Mouse (Mus musculus) neural tube, embryonic 12.5 days (tissue): ENCODE data around the gene Ost4. TPM values are rescaled to one million over a fixed set of nuclear protein-coding genes. Genes with fewer than 3 reads are reported as not detected.

Experiments used
- ATAC-seq: fragments of 200-750 bp; cut with Nextera tagmentation; 2 replicates; pipeline ENCODE4 v1.8.0; 2017; ENCODE audit warnings: low read depth, mild to moderate bottlenecking, moderate TSS enrichment, moderate library complexity; ENCODE audit not compliant: low FRiP score
- H3K27ac ChIP-seq: fragments of 300-500 bp; sonication (generic); 2 replicates; pipeline ENCODE4 v1.5.1; 2016
- H3K27me3 ChIP-seq: fragments of 300-500 bp; sonication (generic); replicated peaks from 2 replicates; pipeline ENCODE4 v1.6.1; 2016; ENCODE audit warnings: mild to moderate bottlenecking
- H3K36me3 ChIP-seq: fragments of 300-500 bp; sonication (generic); 2 replicates; pipeline ENCODE4 v1.6.1; 2016; ENCODE audit warnings: mild to moderate bottlenecking
- H3K4me1 ChIP-seq: fragments of 300-500 bp; sonication (generic); 2 replicates; pipeline ENCODE4 v1.6.1; 2016
- H3K4me2 ChIP-seq: fragments of 300-500 bp; sonication (generic); replicated peaks from 2 replicates; pipeline ENCODE4 v1.6.1; 2016; ENCODE audit warnings: mild to moderate bottlenecking
- H3K4me3 ChIP-seq: fragments of 300-500 bp; sonication (generic); 2 replicates; pipeline ENCODE4 v1.5.1; 2016
- H3K9ac ChIP-seq: fragments of 300-500 bp; sonication (generic); 2 replicates; pipeline ENCODE4 v1.6.1; 2016; ENCODE audit warnings: mild to moderate bottlenecking
- H3K9me3 ChIP-seq: fragments of 300-500 bp; sonication (generic); 2 replicates; pipeline ENCODE4 v1.6.1; 2016; ENCODE audit warnings: mild to moderate bottlenecking
- WGBS: fragments of 180-500 bp; shearing (Covaris S2); methylation state at CpG from one replicate; pipeline ENCODE4 v1.1.7; 2016; 5-methylcytosine and 5-hydroxymethylcytosine counted together
- polyA plus RNA-seq: library from polyadenylated mRNA; unstranded; fragments of >200 nt; fragmentation: Nextera tagmentation; extraction: Ambion mirVana; gene quantifications from 2 replicates; pipeline ENCODE4 v1.2.1, GENCODE M21; 2016

Ost4 gene
- polyA plus RNA-seq, 1 experiment from 2014 or later, result 294 TPM

GRCm38 (mm10) chr5:30866871-30867270 lies 40.7 kb downstream of the Ost4 start:
- Histone ChIP-seq H3K9ac (no peak overlapping the region), H3K36me3 (peaks cover 48% of the 10 kb centered on the region), H3K4me1 (peaks cover 9% of the 10 kb centered on the region), H3K9me3 (no peaks in the 10 kb centered on the region), H3K4me2 (no peak overlapping the region), H3K27ac (no peak overlapping the region), H3K4me3 (no peak overlapping the region), H3K27me3 (no peaks in the 10 kb centered on the region)
- 96% methylated on average over 3 of the region's 3 CpGs for WGBS
- no peak for ATAC-seq

DNA sequence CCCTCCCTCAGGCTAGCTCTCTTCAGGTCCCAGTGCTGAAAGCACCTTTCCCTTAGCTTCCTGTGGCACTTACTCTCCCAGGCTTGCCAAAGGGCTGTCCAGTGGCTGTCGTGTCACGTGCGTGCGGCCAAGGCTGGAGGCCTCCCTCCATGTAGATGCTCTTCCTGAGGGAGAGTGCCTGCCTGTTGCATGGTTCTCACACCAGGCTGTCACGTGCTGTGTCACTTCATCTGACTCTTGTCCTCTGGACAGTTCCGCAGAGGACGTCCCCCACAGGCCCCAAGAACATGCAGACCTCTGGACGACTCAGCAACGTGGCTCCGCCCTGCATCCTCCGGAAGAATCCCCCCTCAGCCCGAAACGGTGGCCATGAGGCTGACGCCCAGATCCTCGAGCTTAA lies 43.3 kb downstream of the Ost4 start:
- no peak overlapping the region for H3K9ac ChIP-seq
- H3K4me1 ChIP-seq, result no peaks in the 10 kb centered on the region
- no peak overlapping the region for H3K4me3 ChIP-seq
- H3K9me3 ChIP-seq, result no peaks in the 10 kb centered on the region
- ATAC-seq, result no peak
- H3K27ac ChIP-seq, result no peak overlapping the region
- no peaks in the 10 kb centered on the region for H3K27me3 ChIP-seq
- peaks cover 35% of the 10 kb centered on the region for H3K36me3 ChIP-seq
- no peak overlapping the region for H3K4me2 ChIP-seq
- WGBS, result 49% methylated on average over 15 of the region's 15 CpGs

GRCm38 (mm10) chr5:30863852-30864251 lies 43.7 kb downstream of the Ost4 start:
- Histone ChIP-seq H3K4me2 (no peak overlapping the region), H3K27ac (no peak overlapping the region), H3K27me3 (no peaks in the 10 kb centered on the region), H3K4me3 (no peak overlapping the region), H3K4me1 (no peaks in the 10 kb centered on the region), H3K9me3 (no peaks in the 10 kb centered on the region), H3K36me3 (peaks cover 35% of the 10 kb centered on the region), H3K9ac (no peak overlapping the region)
- ATAC-seq, result no peak
- WGBS, result 38% methylated on average over 4 of the region's 4 CpGs

- no peak overlapping the region for H3K4me3 ChIP-seq
- H3K9ac ChIP-seq, result no peak overlapping the region
- H3K9me3 ChIP-seq, result no peaks in the 10 kb centered on the region
- H3K27ac ChIP-seq, result no peak overlapping the region
- H3K4me2 ChIP-seq, result no peak overlapping the region
- H3K36me3 ChIP-seq, result no peaks in the 10 kb centered on the region
- H3K4me1 ChIP-seq, result no peaks in the 10 kb centered on the region
- no peak for ATAC-seq
- no peaks in the 10 kb centered on the region for H3K27me3 ChIP-seq
- WGBS, result 82% methylated on average over 2 of the region's 2 CpGs
These were observed 51.5 kb downstream of the Ost4 start for GRCm38 (mm10) chr5:30856124-30856523.

Other genes starting within 250 kb of the Ost4 start
- gene Cenpa, start 241.0 kb downstream of the Ost4 start, polyA plus RNA-seq, result 210 and 233 TPM in 2 replicates
- gene Dpysl5, start 196.2 kb downstream of the Ost4 start, polyA plus RNA-seq, result 138 and 150 TPM in 2 replicates
- 79.8 and 80.1 TPM in 2 replicates for gene Mapre3, start 93.1 kb downstream of the Ost4 start, polyA plus RNA-seq
- 60.2 and 61.4 TPM in 2 replicates for gene Tmem214, start 39.8 kb downstream of the Ost4 start, polyA plus RNA-seq
- gene Agbl5, start 19.1 kb downstream of the Ost4 start, polyA plus RNA-seq, result 27.5 and 29.0 TPM in 2 replicates
- gene Emilin1, start 5.6 kb upstream of the Ost4 start, polyA plus RNA-seq, result 63.7 and 75.3 TPM in 2 replicates
- 6.7 and 8.6 TPM in 2 replicates for gene Khk, start 13.6 kb upstream of the Ost4 start, polyA plus RNA-seq
- 15.9 and 17.7 TPM in 2 replicates for gene Cgref1, start 37.8 kb upstream of the Ost4 start, polyA plus RNA-seq
- gene Preb, start 52.6 kb upstream of the Ost4 start, polyA plus RNA-seq, result 128 and 130 TPM in 2 replicates
- gene Tcf23, start 60.9 kb upstream of the Ost4 start, polyA plus RNA-seq, result not detected in 2 replicates
- 119 and 125 TPM in 2 replicates for gene Atraid, start 140.5 kb upstream of the Ost4 start, polyA plus RNA-seq
- gene Slc5a6, start 141.1 kb upstream of the Ost4 start, polyA plus RNA-seq, result 11.0 and 12.2 TPM in 2 replicates
- gene Cad, start 147.0 kb upstream of the Ost4 start, polyA plus RNA-seq, result 24.2 and 30.1 TPM in 2 replicates
- not detected in 2 replicates for gene Dnajc5g, start 198.5 kb upstream of the Ost4 start, polyA plus RNA-seq
- 16.2 and 18.8 TPM in 2 replicates for gene Slc30a3, start 200.4 kb upstream of the Ost4 start, polyA plus RNA-seq
- gene Trim54, start 208.9 kb upstream of the Ost4 start, polyA plus RNA-seq, result 0.79 and 0.88 TPM in 2 replicates
- gene Ucn, start 231.0 kb upstream of the Ost4 start, polyA plus RNA-seq, result not detected in 2 replicates
- 50.3 and 51.5 TPM in 2 replicates for gene Mpv17, start 246.5 kb upstream of the Ost4 start, polyA plus RNA-seq